Mouse (Mus musculus): ENCODE measurements around the gene Rbm19.
"Not testable (repeated sequence)": the region's sequence is repeated elsewhere in the genome, so short reads cannot be mapped to it uniquely, and the experiment has no call there.

The Rbm19 gene

GRCm38 (mm10) chr5:120116261-120117050, at the start of gene Rbm19:
Gene Rbm19, plus strand, starts transcription at chr5:120116465.
- DNase-seq (ENCODE audit: low spot score): peak; percentile 90

- no peak for DNase-seq (ENCODE audit: low spot score)
Observed at GRCm38 (mm10) chr5:120067266-120067665, 49.0 kb upstream of the Rbm19 start.

- no peak for DNase-seq (ENCODE audit: low spot score)
Observed at GRCm38 (mm10) chr5:120074101-120074500, 42.2 kb upstream of the Rbm19 start.

GRCm38 (mm10) chr5:120080027-120080426, 36.2 kb upstream of the Rbm19 start:
- no peak for DNase-seq (ENCODE audit: low spot score)

- no peak for DNase-seq (ENCODE audit: low spot score)
Observed at GRCm38 (mm10) chr5:120080468-120080867, 35.8 kb upstream of the Rbm19 start.

GRCm38 (mm10) chr5:120088561-120088960, 27.7 kb upstream of the Rbm19 start:
- DNase-seq (ENCODE audit: low spot score): peak; percentile 74

- peak; percentile 74 for DNase-seq (ENCODE audit: low spot score)
Observed at GRCm38 (mm10) chr5:120094602-120095001, 21.7 kb upstream of the Rbm19 start.

- DNase-seq (ENCODE audit: low spot score): no peak
Observed at GRCm38 (mm10) chr5:120097042-120097441, 19.2 kb upstream of the Rbm19 start.

- no peak for DNase-seq (ENCODE audit: low spot score)
Observed at GRCm38 (mm10) chr5:120100814-120101213, 15.5 kb upstream of the Rbm19 start.

- no peak for DNase-seq (ENCODE audit: low spot score)
Observed at GRCm38 (mm10) chr5:120102097-120102496, 14.2 kb upstream of the Rbm19 start.

GRCm38 (mm10) chr5:120102732-120103131, 13.5 kb upstream of the Rbm19 start:
- DNase-seq (ENCODE audit: low spot score): peak; percentile 68

GRCm38 (mm10) chr5:120103458-120103857, 12.8 kb upstream of the Rbm19 start:
- DNase-seq (ENCODE audit: low spot score): no peak

GRCm38 (mm10) chr5:120106424-120107073, 9.7 kb upstream of the Rbm19 start:
- no peak for DNase-seq (ENCODE audit: low spot score)

- DNase-seq (ENCODE audit: low spot score): no peak
Observed at GRCm38 (mm10) chr5:120114361-120114760, 1.9 kb upstream of the Rbm19 start.

- DNase-seq (ENCODE audit: low spot score): not testable (repeated sequence)
Observed at GRCm38 (mm10) chr5:120117161-120117560, 896 bp downstream of the Rbm19 start.

GRCm38 (mm10) chr5:120124881-120125690, 8.8 kb downstream of the Rbm19 start:
- no peak for DNase-seq (ENCODE audit: low spot score)

GRCm38 (mm10) chr5:120127641-120128040, 11.4 kb downstream of the Rbm19 start:
- no peak for DNase-seq (ENCODE audit: low spot score)

- no peak for DNase-seq (ENCODE audit: low spot score)
Observed at GRCm38 (mm10) chr5:120128511-120128910, 12.2 kb downstream of the Rbm19 start.

GRCm38 (mm10) chr5:120129070-120129469, 12.8 kb downstream of the Rbm19 start:
- DNase-seq (ENCODE audit: low spot score): no peak

- DNase-seq (ENCODE audit: low spot score): no peak
Observed at GRCm38 (mm10) chr5:120129761-120130160, 13.5 kb downstream of the Rbm19 start.

GRCm38 (mm10) chr5:120130163-120130562, 13.9 kb downstream of the Rbm19 start:
- peak; percentile 74 for DNase-seq (ENCODE audit: low spot score)

- DNase-seq (ENCODE audit: low spot score): peak; percentile 64
Observed at GRCm38 (mm10) chr5:120131600-120131999, 15.3 kb downstream of the Rbm19 start.

- peak; percentile 58 for DNase-seq (ENCODE audit: low spot score)
Observed at GRCm38 (mm10) chr5:120134000-120134399, 17.7 kb downstream of the Rbm19 start.

All from c-Kit-positive CD71-positive TER-119-positive erythroid progenitor cells, embryonic 14.5 days (primary cell).